Mouse (Mus musculus): Measurements from ENCODE around the gene Tmem151b. TPM values are rescaled to one million over a fixed set of nuclear protein-coding genes. Genes with fewer than 3 reads are reported as not detected.

Gene Tmem151b
- total and polyA plus RNA-seq, 2 experiments = 0.01 TPM; not detected in 1

- H3K27ac ChIP-seq (replicated peaks; ENCODE audit: insufficient read depth, low read depth, low read length) = peak overlapping the region; percentile 14; the same call in 1 of the 2 replicates
- H3K79me2 ChIP-seq (ENCODE audit: control insufficient read depth, insufficient read depth, low read length) = peaks cover 8% of the 10 kb centered on the region
- TF ChIP-seq POLR2A (IDR thresholded peaks at IDR 0.05; ENCODE audit: extremely low read depth, insufficient read depth, low read length) (no peak), CTCF (IDR thresholded peaks at IDR 0.05; ENCODE audit: low read depth, low read length) (no peak)
- no peak overlapping the region for H3K4me3 ChIP-seq (ENCODE audit: insufficient read depth, low read depth, low read length)
- peaks cover 48% of the 10 kb centered on the region for H3K36me3 ChIP-seq (ENCODE audit: control insufficient read depth, insufficient read depth, low read length)
- DNase-seq (ENCODE audit: extremely low read depth, low read depth, low spot score) = peak; percentile 34
- peak overlapping the region; percentile 12; the same call in 1 of the 2 replicates for H3K9ac ChIP-seq (ENCODE audit: low read depth, low read length)
- H3K27me3 ChIP-seq (ENCODE audit: control insufficient read depth, insufficient read depth, low read length) = no peaks in the 10 kb centered on the region
- 76% methylated on average over 4 of the region's 4 CpGs for WGBS
- H3K4me1 ChIP-seq (ENCODE audit: control insufficient read depth, insufficient read depth, low read length) = peaks cover 33% of the 10 kb centered on the region
Observed at GRCm38 (mm10) chr17:45569999-45570398, 20.5 kb upstream of the Tmem151b start.

GRCm38 (mm10) chr17:45568990-45569389 lies 19.5 kb upstream of the Tmem151b start:
- Histone ChIP-seq H3K27me3 (ENCODE audit: control insufficient read depth, insufficient read depth, low read length) (no peaks in the 10 kb centered on the region), H3K4me3 (ENCODE audit: insufficient read depth, low read depth, low read length) (no peak overlapping the region), H3K27ac (replicated peaks; ENCODE audit: insufficient read depth, low read depth, low read length) (no peak overlapping the region), H3K9ac (ENCODE audit: low read depth, low read length) (no peak overlapping the region), H3K4me1 (ENCODE audit: control insufficient read depth, insufficient read depth, low read length) (peaks cover 30% of the 10 kb centered on the region), H3K79me2 (ENCODE audit: control insufficient read depth, insufficient read depth, low read length) (peaks cover 12% of the 10 kb centered on the region), H3K36me3 (ENCODE audit: control insufficient read depth, insufficient read depth, low read length) (peaks cover 48% of the 10 kb centered on the region)
- peak; percentile 34 for DNase-seq (ENCODE audit: extremely low read depth, low read depth, low spot score)
- 86% methylated on average over 12 of the region's 12 CpGs for WGBS
- no peak for TF ChIP-seq POLR2A (IDR thresholded peaks at IDR 0.05; ENCODE audit: extremely low read depth, insufficient read depth, low read length)
- no peak for TF ChIP-seq CTCF (IDR thresholded peaks at IDR 0.05; ENCODE audit: low read depth, low read length)

- H3K27me3 ChIP-seq (ENCODE audit: control insufficient read depth, insufficient read depth, low read length) = no peaks in the 10 kb centered on the region
- H3K4me3 ChIP-seq (ENCODE audit: insufficient read depth, low read depth, low read length) = no peak overlapping the region
- peak; percentile 82 for DNase-seq (ENCODE audit: extremely low read depth, low read depth, low spot score)
- peaks cover 30% of the 10 kb centered on the region for H3K4me1 ChIP-seq (ENCODE audit: control insufficient read depth, insufficient read depth, low read length)
- TF ChIP-seq POLR2A (IDR thresholded peaks at IDR 0.05; ENCODE audit: extremely low read depth, insufficient read depth, low read length) (no peak), CTCF (IDR thresholded peaks at IDR 0.05; ENCODE audit: low read depth, low read length) (no peak)
- H3K79me2 ChIP-seq (ENCODE audit: control insufficient read depth, insufficient read depth, low read length) = peaks cover 5% of the 10 kb centered on the region
- whole genome bisulfite sequencing = 45% methylated on average over 4 of the region's 4 CpGs
- peak overlapping the region; percentile 70 for H3K27ac ChIP-seq (replicated peaks; ENCODE audit: insufficient read depth, low read depth, low read length)
- peak overlapping the region; percentile 16; the same call in 1 of the 2 replicates for H3K9ac ChIP-seq (ENCODE audit: low read depth, low read length)
- H3K36me3 ChIP-seq (ENCODE audit: control insufficient read depth, insufficient read depth, low read length) = peaks cover 48% of the 10 kb centered on the region
Observed at GRCm38 (mm10) chr17:45567162-45567601, 17.7 kb upstream of the Tmem151b start.

GRCm38 (mm10) chr17:45566360-45567161 lies 17.1 kb upstream of the Tmem151b start:
- 57% methylated on average over 18 of the region's 18 CpGs for whole genome bisulfite sequencing
- Histone ChIP-seq H3K27me3 (ENCODE audit: control insufficient read depth, insufficient read depth, low read length) (no peaks in the 10 kb centered on the region), H3K79me2 (ENCODE audit: control insufficient read depth, insufficient read depth, low read length) (peaks cover 5% of the 10 kb centered on the region), H3K4me1 (ENCODE audit: control insufficient read depth, insufficient read depth, low read length) (peaks cover 30% of the 10 kb centered on the region), H3K36me3 (ENCODE audit: control insufficient read depth, insufficient read depth, low read length) (peaks cover 46% of the 10 kb centered on the region), H3K4me3 (ENCODE audit: insufficient read depth, low read depth, low read length) (no peak overlapping the region), H3K27ac (replicated peaks; ENCODE audit: insufficient read depth, low read depth, low read length) (peak overlapping the region; percentile 70), H3K9ac (ENCODE audit: low read depth, low read length) (peak overlapping the region; percentile 16; the same call in 1 of the 2 replicates)
- peak; percentile 73 for DNase-seq (ENCODE audit: extremely low read depth, low read depth, low spot score)
- no peak for TF ChIP-seq CTCF (IDR thresholded peaks at IDR 0.05; ENCODE audit: low read depth, low read length)
- no peak for TF ChIP-seq POLR2A (IDR thresholded peaks at IDR 0.05; ENCODE audit: extremely low read depth, insufficient read depth, low read length)

DNA sequence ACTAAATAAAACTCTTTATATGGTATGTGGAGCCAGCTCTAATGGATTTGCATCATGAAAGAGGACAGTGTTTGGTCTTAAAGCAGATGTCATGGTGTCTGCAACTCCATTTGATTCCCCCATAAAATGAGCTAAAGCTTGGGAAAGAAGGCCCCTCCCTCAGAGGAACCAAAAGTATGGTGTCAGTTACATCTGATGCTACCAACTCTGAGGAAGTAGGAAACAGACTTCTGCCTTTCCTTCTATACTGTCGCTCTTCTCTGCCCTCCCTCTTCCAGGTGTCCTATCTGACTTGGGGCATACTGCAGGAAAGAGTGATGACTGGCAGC lies 16.5 kb upstream of the Tmem151b start:
- WGBS = 87% methylated on average over 1 of the region's 1 CpGs
- H3K27ac ChIP-seq (replicated peaks; ENCODE audit: insufficient read depth, low read depth, low read length) = no peak overlapping the region

DNA sequence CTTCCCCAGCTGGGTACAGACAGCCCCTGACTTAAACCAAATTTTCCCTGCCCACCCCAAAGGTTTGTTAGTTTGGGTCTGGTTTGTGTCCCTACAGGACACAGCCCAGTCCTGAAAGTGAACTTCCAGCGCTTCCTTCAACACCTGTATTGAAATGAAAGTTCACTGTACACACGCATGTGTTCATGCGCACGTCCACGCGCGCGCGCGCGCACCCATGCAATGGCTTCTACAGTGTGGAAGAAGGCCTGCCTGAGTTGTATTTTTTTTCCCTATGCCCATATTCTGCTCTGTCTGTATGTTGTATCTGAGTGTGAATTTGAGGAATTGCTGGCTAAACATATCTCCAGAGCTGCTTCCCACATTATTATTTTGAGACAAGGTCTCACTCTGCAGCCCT lies 15.6 kb upstream of the Tmem151b start:
- Histone ChIP-seq H3K4me1 (ENCODE audit: control insufficient read depth, insufficient read depth, low read length) (peaks cover 21% of the 10 kb centered on the region), H3K4me3 (ENCODE audit: insufficient read depth, low read depth, low read length) (no peak overlapping the region), H3K27ac (replicated peaks; ENCODE audit: insufficient read depth, low read depth, low read length) (no peak overlapping the region), H3K79me2 (ENCODE audit: control insufficient read depth, insufficient read depth, low read length) (peaks cover 5% of the 10 kb centered on the region), H3K36me3 (ENCODE audit: control insufficient read depth, insufficient read depth, low read length) (peaks cover 31% of the 10 kb centered on the region), H3K9ac (ENCODE audit: low read depth, low read length) (no peak overlapping the region), H3K27me3 (ENCODE audit: control insufficient read depth, insufficient read depth, low read length) (no peaks in the 10 kb centered on the region)
- WGBS = 88% methylated on average over 11 of the region's 11 CpGs
- TF ChIP-seq POLR2A (IDR thresholded peaks at IDR 0.05; ENCODE audit: extremely low read depth, insufficient read depth, low read length) (no peak), CTCF (IDR thresholded peaks at IDR 0.05; ENCODE audit: low read depth, low read length) (no peak)
- no peak for DNase-seq (ENCODE audit: extremely low read depth, low read depth, low spot score)

More for the DNA sequence above, 16.5 kb upstream of the Tmem151b start:
- Histone ChIP-seq H3K4me3 (ENCODE audit: insufficient read depth, low read depth, low read length) (no peak overlapping the region), H3K9ac (ENCODE audit: low read depth, low read length) (no peak overlapping the region), H3K79me2 (ENCODE audit: control insufficient read depth, insufficient read depth, low read length) (peaks cover 5% of the 10 kb centered on the region), H3K36me3 (ENCODE audit: control insufficient read depth, insufficient read depth, low read length) (peaks cover 40% of the 10 kb centered on the region), H3K4me1 (ENCODE audit: control insufficient read depth, insufficient read depth, low read length) (peaks cover 27% of the 10 kb centered on the region), H3K27me3 (ENCODE audit: control insufficient read depth, insufficient read depth, low read length) (no peaks in the 10 kb centered on the region)
- no peak for DNase-seq (ENCODE audit: extremely low read depth, low read depth, low spot score)
- TF ChIP-seq CTCF (IDR thresholded peaks at IDR 0.05; ENCODE audit: low read depth, low read length) (no peak), POLR2A (IDR thresholded peaks at IDR 0.05; ENCODE audit: extremely low read depth, insufficient read depth, low read length) (no peak)

All from liver, adult 2 months (tissue).